Mouse (Mus musculus) cerebellum, adult 9-11 months (tissue): ENCODE measurements at regions not wholly inside any gene's neighbourhood (a gene's known extent, or its start where the extent isn't known, plus 50 kb on each side); places are given as distances from the start of the nearest gene placed in this dataset.

ENCODE experiments used
- DNase-seq: peaks from one replicate; pipeline ENCODE4 v3.0.0; 2022

GRCm38 (mm10) chr15:59171120-59171519, 282.0 kb downstream of the Gm49356 start:
- no peak for DNase-seq

- DNase-seq: no peak
These were observed 284.6 kb downstream of the Gm49356 start for GRCm38 (mm10) chr15:59173452-59174245.

GRCm38 (mm10) chr15:59174246-59174751, 285.2 kb downstream of the Gm49356 start:
- no peak for DNase-seq

GRCm38 (mm10) chr15:59174893-59175531, 285.9 kb downstream of the Gm49356 start:
- DNase-seq: no peak

GRCm38 (mm10) chr15:59180076-59180475, 291.0 kb downstream of the Gm49356 start:
- no peak for DNase-seq

GRCm38 (mm10) chr15:59184461-59184860, 295.4 kb downstream of the Gm49356 start:
- no peak for DNase-seq

- DNase-seq: no peak
These were observed 298.5 kb downstream of the Gm49356 start for GRCm38 (mm10) chr15:59187566-59187965.

GRCm38 (mm10) chr15:59188371-59188770, 299.3 kb downstream of the Gm49356 start:
- peak; percentile 51 for DNase-seq

GRCm38 (mm10) chr15:59190511-59190910, 301.4 kb downstream of the Gm49356 start:
- no peak for DNase-seq

GRCm38 (mm10) chr15:59194421-59194820, 305.3 kb downstream of the Gm49356 start:
- DNase-seq: peak; percentile 99

GRCm38 (mm10) chr15:59196351-59196750, 307.3 kb downstream of the Gm49356 start:
- no peak for DNase-seq

- DNase-seq: no peak
These were observed 308.6 kb downstream of the Gm49356 start for GRCm38 (mm10) chr15:59197455-59198391.

- no peak for DNase-seq
These were observed 312.3 kb downstream of the Gm49356 start for GRCm38 (mm10) chr15:59201386-59201785.

GRCm38 (mm10) chr15:59201894-59202670, 313.0 kb downstream of the Gm49356 start:
- DNase-seq: no peak

- DNase-seq: no peak
These were observed 314.2 kb downstream of the Gm49356 start for GRCm38 (mm10) chr15:59203097-59203849.

- DNase-seq: no peak
These were observed 314.9 kb downstream of the Gm49356 start for GRCm38 (mm10) chr15:59203850-59204625.

GRCm38 (mm10) chr15:59205091-59205490, 316.0 kb downstream of the Gm49356 start:
- DNase-seq: no peak

GRCm38 (mm10) chr15:59205544-59205943, 316.4 kb downstream of the Gm49356 start:
- no peak for DNase-seq

GRCm38 (mm10) chr15:59206636-59207035, 317.5 kb downstream of the Gm49356 start:
- DNase-seq: no peak

GRCm38 (mm10) chr15:59207976-59208375, 318.9 kb downstream of the Gm49356 start:
- no peak for DNase-seq

GRCm38 (mm10) chr15:59212362-59212761, 323.3 kb downstream of the Gm49356 start:
- no peak for DNase-seq
